Mouse (Mus musculus): ENCODE results near the gene Hexim1. TPM values are rescaled to one million over a fixed set of nuclear protein-coding genes. Genes with fewer than 3 reads are reported as not detected.

Gene Hexim1
- polyA plus RNA-seq, 1 experiment from 2014 or later: 1.7 TPM

- H3K4me3 ChIP-seq: peak overlapping the region; percentile 62
- H3K27me3 ChIP-seq (ENCODE audit: insufficient read depth, poor library complexity, severe bottlenecking): peaks cover 81% of the 10 kb centered on the region
- 3% methylated on average over 30 of the region's 30 CpGs for WGBS
- peak overlapping the region; percentile 67; the same call in 1 of the 2 replicates for H3K27ac ChIP-seq
- H3K4me1 ChIP-seq (replicated peaks): peaks cover 69% of the 10 kb centered on the region
- H3K36me3 ChIP-seq: no peaks in the 10 kb centered on the region
- H3K9me3 ChIP-seq: no peaks in the 10 kb centered on the region
- DNase-seq (ENCODE audit: low spot score): peak; percentile 54
Observed at GRCm38 (mm10) chr11:103101866-103102501, 14.0 kb upstream of the Hexim1 start.

GRCm38 (mm10) chr11:103102725-103103349 lies 13.2 kb upstream of the Hexim1 start:
- Histone ChIP-seq H3K4me1 (replicated peaks) (peaks cover 62% of the 10 kb centered on the region), H3K4me3 (peak overlapping the region; percentile 62), H3K27ac (peak overlapping the region; percentile 46; the same call in 1 of the 2 replicates), H3K27me3 (ENCODE audit: insufficient read depth, poor library complexity, severe bottlenecking) (peaks cover 73% of the 10 kb centered on the region), H3K9me3 (no peaks in the 10 kb centered on the region), H3K36me3 (no peaks in the 10 kb centered on the region)
- DNase-seq (ENCODE audit: low spot score): peak; percentile 97
- 2% methylated on average over 35 of the region's 35 CpGs for WGBS

GRCm38 (mm10) chr11:103103621-103104020 lies 12.4 kb upstream of the Hexim1 start:
- Histone ChIP-seq H3K4me3 (peak overlapping the region; percentile 62), H3K27me3 (ENCODE audit: insufficient read depth, poor library complexity, severe bottlenecking) (peaks cover 65% of the 10 kb centered on the region), H3K4me1 (replicated peaks) (peaks cover 58% of the 10 kb centered on the region), H3K9me3 (no peaks in the 10 kb centered on the region), H3K27ac (no peak overlapping the region; the same call in 1 of the 2 replicates), H3K36me3 (no peaks in the 10 kb centered on the region)
- 51% methylated on average over 8 of the region's 8 CpGs for WGBS
- no peak for DNase-seq (ENCODE audit: low spot score)

- peaks cover 49% of the 10 kb centered on the region for H3K4me1 ChIP-seq (replicated peaks)
- 83% methylated on average over 7 of the region's 7 CpGs for WGBS
- no peaks in the 10 kb centered on the region for H3K9me3 ChIP-seq
- no peak for DNase-seq (ENCODE audit: low spot score)
- H3K36me3 ChIP-seq: no peaks in the 10 kb centered on the region
- peaks cover 57% of the 10 kb centered on the region for H3K27me3 ChIP-seq (ENCODE audit: insufficient read depth, poor library complexity, severe bottlenecking)
- H3K4me3 ChIP-seq: no peak overlapping the region
- H3K27ac ChIP-seq: no peak overlapping the region
Observed at GRCm38 (mm10) chr11:103104469-103104868, 11.6 kb upstream of the Hexim1 start.

- Histone ChIP-seq H3K27ac (0 out of 2 replicates have a peak overlapping the region, but pooled peaks have one; percentile 5), H3K27me3 (ENCODE audit: insufficient read depth, poor library complexity, severe bottlenecking) (peaks cover 52% of the 10 kb centered on the region), H3K36me3 (no peaks in the 10 kb centered on the region), H3K9me3 (no peaks in the 10 kb centered on the region), H3K4me3 (no peak overlapping the region), H3K4me1 (replicated peaks) (peaks cover 48% of the 10 kb centered on the region)
- DNase-seq (ENCODE audit: low spot score): no peak
- WGBS: 57% methylated on average over 14 of the region's 14 CpGs
Observed at GRCm38 (mm10) chr11:103105180-103105725, 10.8 kb upstream of the Hexim1 start.

- Histone ChIP-seq H3K4me1 (replicated peaks) (peaks cover 47% of the 10 kb centered on the region), H3K27ac (no peak overlapping the region), H3K9me3 (no peaks in the 10 kb centered on the region), H3K27me3 (ENCODE audit: insufficient read depth, poor library complexity, severe bottlenecking) (peaks cover 51% of the 10 kb centered on the region), H3K36me3 (no peaks in the 10 kb centered on the region), H3K4me3 (no peak overlapping the region)
- WGBS: 80% methylated on average over 6 of the region's 6 CpGs
- no peak for DNase-seq (ENCODE audit: low spot score)
Observed at GRCm38 (mm10) chr11:103105810-103106209, 10.2 kb upstream of the Hexim1 start.

GRCm38 (mm10) chr11:103106386-103106785 lies 9.6 kb upstream of the Hexim1 start:
- no peak overlapping the region for H3K4me3 ChIP-seq
- no peak for DNase-seq (ENCODE audit: low spot score)
- WGBS: 75% methylated on average over 4 of the region's 4 CpGs
- no peaks in the 10 kb centered on the region for H3K36me3 ChIP-seq
- H3K4me1 ChIP-seq (replicated peaks): peaks cover 44% of the 10 kb centered on the region
- H3K9me3 ChIP-seq: no peaks in the 10 kb centered on the region
- H3K27ac ChIP-seq: no peak overlapping the region
- H3K27me3 ChIP-seq (ENCODE audit: insufficient read depth, poor library complexity, severe bottlenecking): peaks cover 51% of the 10 kb centered on the region

GRCm38 (mm10) chr11:103111301-103111700 lies 4.7 kb upstream of the Hexim1 start:
- Histone ChIP-seq H3K4me1 (replicated peaks) (peaks cover 28% of the 10 kb centered on the region), H3K27me3 (ENCODE audit: insufficient read depth, poor library complexity, severe bottlenecking) (peaks cover 41% of the 10 kb centered on the region), H3K36me3 (no peaks in the 10 kb centered on the region), H3K9me3 (no peaks in the 10 kb centered on the region), H3K4me3 (peak overlapping the region; percentile 49), H3K27ac (peak overlapping the region; percentile 78; the same call in 1 of the 2 replicates)
- DNase-seq (ENCODE audit: low spot score): no peak
- 13% methylated on average over 10 of the region's 10 CpGs for WGBS

- under 1% methylated on average over 28 of the region's 28 CpGs for WGBS
- Histone ChIP-seq H3K36me3 (no peaks in the 10 kb centered on the region), H3K9me3 (no peaks in the 10 kb centered on the region), H3K27me3 (ENCODE audit: insufficient read depth, poor library complexity, severe bottlenecking) (peaks cover 41% of the 10 kb centered on the region), H3K4me1 (replicated peaks) (peaks cover 34% of the 10 kb centered on the region), H3K4me3 (peak overlapping the region; percentile 49), H3K27ac (peak overlapping the region; percentile 78)
- peak; percentile 55 for DNase-seq (ENCODE audit: low spot score)
Observed at GRCm38 (mm10) chr11:103111881-103112551, 4.0 kb upstream of the Hexim1 start.

- DNase-seq (ENCODE audit: low spot score): peak; percentile 29
- H3K4me1 ChIP-seq (replicated peaks): peaks cover 39% of the 10 kb centered on the region
Observed at GRCm38 (mm10) chr11:103112552-103112912, 3.5 kb upstream of the Hexim1 start.

GRCm38 (mm10) chr11:103113005-103113404 lies 3.0 kb upstream of the Hexim1 start:
- no peaks in the 10 kb centered on the region for H3K36me3 ChIP-seq
- no peaks in the 10 kb centered on the region for H3K9me3 ChIP-seq
- H3K4me1 ChIP-seq (replicated peaks): peaks cover 44% of the 10 kb centered on the region
- no peak overlapping the region for H3K4me3 ChIP-seq
- 29% methylated on average over 12 of the region's 12 CpGs for WGBS
- H3K27ac ChIP-seq: 0 out of 2 replicates have a peak overlapping the region, but pooled peaks have one; percentile 1
- H3K27me3 ChIP-seq (ENCODE audit: insufficient read depth, poor library complexity, severe bottlenecking): peaks cover 41% of the 10 kb centered on the region
- no peak for DNase-seq (ENCODE audit: low spot score)

More at GRCm38 (mm10) chr11:103112552-103112912, 3.5 kb upstream of the Hexim1 start:
- H3K27ac ChIP-seq: peak overlapping the region; percentile 78
- no peaks in the 10 kb centered on the region for H3K36me3 ChIP-seq
- H3K9me3 ChIP-seq: no peaks in the 10 kb centered on the region
- WGBS: 8% methylated on average over 9 of the region's 9 CpGs
- H3K4me3 ChIP-seq: peak overlapping the region; percentile 49
- peaks cover 41% of the 10 kb centered on the region for H3K27me3 ChIP-seq (ENCODE audit: insufficient read depth, poor library complexity, severe bottlenecking)

- Histone ChIP-seq H3K27ac (no peak overlapping the region), H3K27me3 (ENCODE audit: insufficient read depth, poor library complexity, severe bottlenecking) (peaks cover 41% of the 10 kb centered on the region), H3K9me3 (no peaks in the 10 kb centered on the region), H3K4me3 (no peak overlapping the region), H3K4me1 (replicated peaks) (peaks cover 52% of the 10 kb centered on the region), H3K36me3 (no peaks in the 10 kb centered on the region)
- DNase-seq (ENCODE audit: low spot score): no peak
- WGBS: 78% methylated on average over 4 of the region's 4 CpGs
Observed at GRCm38 (mm10) chr11:103113771-103114170, 2.3 kb upstream of the Hexim1 start.
